17 mouse cellular contexts compared by ENCODE assay signal in genomic region chr8:46965812-46966211, GRCm38 (mm10). TPM values are rescaled to one million over a fixed set of nuclear protein-coding genes. Genes with fewer than 3 reads are reported as not detected.
DNase-seq lines count a peak whose midpoint lies in the region; ATAC-seq and TF ChIP-seq lines count a peak whose summit lies in the region.
"Had no signal": no experiment of that assay in that cellular context is flagged by ENCODE, and none has a peak within 500 bp of the region (broad histone marks: within the 10 kb centered on the region; RNA-seq: fewer than 3 reads in every experiment).

No protein-coding gene starts in this region.

- H3K9me3 ChIP-seq in forebrain, embryonic 10.5 days: no peaks in the 10 kb centered on the region
- no peaks in the 10 kb centered on the region for H3K9me3 ChIP-seq in forebrain, embryonic 13.5 days (replicated peaks)
- no peaks in the 10 kb centered on the region for H3K9me3 ChIP-seq in heart, embryonic 15.5 days (replicated peaks)
- no peaks in the 10 kb centered on the region for H3K9me3 ChIP-seq in stomach, embryonic 14.5 days (ENCODE audit: control insufficient read depth, low read depth, low read length)
- H3K9me3 ChIP-seq in stomach, postnatal 0 days (ENCODE audit: control insufficient read depth, low read length): no peaks in the 10 kb centered on the region
- H3K9me3 ChIP-seq: hindbrain, embryonic 13.5 days; limb, embryonic 15.5 days; liver, embryonic 15.5 days had no signal

- H3K27ac ChIP-seq in forebrain, embryonic 10.5 days: 0 out of 2 replicates have a peak overlapping the region, but pooled peaks have one; percentile 15
- H3K27ac ChIP-seq in forebrain, embryonic 13.5 days: no peak overlapping the region
- no peak overlapping the region for H3K27ac ChIP-seq in heart, embryonic 15.5 days
- no peak overlapping the region for H3K27ac ChIP-seq in stomach, embryonic 14.5 days (ENCODE audit: low read length)
- no peak overlapping the region for H3K27ac ChIP-seq in stomach, postnatal 0 days (replicated peaks)
- H3K27ac ChIP-seq: hindbrain, embryonic 13.5 days; kidney, postnatal 0 days; limb, embryonic 15.5 days; liver, embryonic 15.5 days had no signal

- no peak for TF ChIP-seq EP300 in stomach, postnatal 0 days (optimal IDR thresholded peaks at IDR 0.05)

- no peak overlapping the region for H3K9ac ChIP-seq in forebrain, embryonic 13.5 days
- no peak overlapping the region for H3K9ac ChIP-seq in heart, embryonic 15.5 days
- no peak overlapping the region for H3K9ac ChIP-seq in stomach, embryonic 14.5 days (replicated peaks; ENCODE audit: low read depth, low read length)
- no peak overlapping the region for H3K9ac ChIP-seq in stomach, postnatal 0 days (ENCODE audit: low read length)
- H3K9ac ChIP-seq: hindbrain, embryonic 13.5 days; limb, embryonic 15.5 days; liver, embryonic 15.5 days had no signal

- H3K4me2 ChIP-seq in forebrain, embryonic 13.5 days: no peak overlapping the region
- H3K4me2 ChIP-seq in heart, embryonic 15.5 days: 0 out of 2 replicates have a peak overlapping the region, but pooled peaks have one; percentile 13
- no peak overlapping the region for H3K4me2 ChIP-seq in stomach, embryonic 14.5 days (replicated peaks; ENCODE audit: low read depth, low read length)
- H3K4me2 ChIP-seq in stomach, postnatal 0 days (replicated peaks; ENCODE audit: low read depth): no peak overlapping the region
- H3K4me2 ChIP-seq: hindbrain, embryonic 13.5 days; limb, embryonic 15.5 days; liver, embryonic 15.5 days had no signal

- H3K27me3 ChIP-seq in forebrain, embryonic 10.5 days (ENCODE audit: poor library complexity, severe bottlenecking): peaks cover 8% of the 10 kb centered on the region
- no peaks in the 10 kb centered on the region for H3K27me3 ChIP-seq in forebrain, embryonic 13.5 days
- H3K27me3 ChIP-seq in heart, embryonic 15.5 days: no peaks in the 10 kb centered on the region
- H3K27me3 ChIP-seq in stomach, embryonic 14.5 days (ENCODE audit: control insufficient read depth, insufficient read depth, low read length): no peaks in the 10 kb centered on the region
- H3K27me3 ChIP-seq in stomach, postnatal 0 days (ENCODE audit: control insufficient read depth, insufficient read depth, low read length): no peaks in the 10 kb centered on the region
- H3K27me3 ChIP-seq: hindbrain, embryonic 13.5 days; limb, embryonic 15.5 days; liver, embryonic 15.5 days had no signal

- no peak overlapping the region for H3K4me3 ChIP-seq in forebrain, embryonic 10.5 days
- no peak overlapping the region for H3K4me3 ChIP-seq in forebrain, embryonic 13.5 days
- H3K4me3 ChIP-seq in heart, embryonic 15.5 days: no peak overlapping the region
- no peak overlapping the region for H3K4me3 ChIP-seq in stomach, embryonic 14.5 days (ENCODE audit: low read depth, low read length)
- H3K4me3 ChIP-seq in stomach, postnatal 0 days (ENCODE audit: low read depth, low read length): no peak overlapping the region
- H3K4me3 ChIP-seq: hindbrain, embryonic 13.5 days; limb, embryonic 15.5 days; liver, embryonic 15.5 days had no signal

- H3K36me3 ChIP-seq in forebrain, embryonic 10.5 days (replicated peaks): no peaks in the 10 kb centered on the region
- no peaks in the 10 kb centered on the region for H3K36me3 ChIP-seq in forebrain, embryonic 13.5 days (ENCODE audit: poor library complexity, severe bottlenecking)
- H3K36me3 ChIP-seq in heart, embryonic 15.5 days: no peaks in the 10 kb centered on the region
- no peaks in the 10 kb centered on the region for H3K36me3 ChIP-seq in stomach, embryonic 14.5 days (ENCODE audit: control insufficient read depth, insufficient read depth, low read length)
- H3K36me3 ChIP-seq in stomach, postnatal 0 days (ENCODE audit: control insufficient read depth, insufficient read depth, low read length): no peaks in the 10 kb centered on the region
- H3K36me3 ChIP-seq: hindbrain, embryonic 13.5 days; limb, embryonic 15.5 days; liver, embryonic 15.5 days had no signal

- no peak for ATAC-seq in forebrain, embryonic 13.5 days
- ATAC-seq in heart, embryonic 15.5 days (replicated peaks; ENCODE audit: insufficient number of reproducible peaks, insufficient read depth, low FRiP score, low read depth): 0 out of 2 replicates have a peak, but pooled peaks have one; percentile 22
- 0 out of 2 replicates have a peak, but pooled peaks have one; percentile 42 for ATAC-seq in stomach, embryonic 14.5 days (ENCODE audit: insufficient number of reproducible peaks, insufficient read depth, low FRiP score, low read depth)
- no peak for ATAC-seq in stomach, postnatal 0 days (ENCODE audit: low FRiP score, low TSS enrichment)
- ATAC-seq: CD4-positive, CD25-positive, alpha-beta regulatory T cell, adult 4 months; forebrain, embryonic 14.5 days; inflammation-experienced regulatory T-cells, adult 6 months had no signal

- peaks cover 23% of the 10 kb centered on the region for H3K4me1 ChIP-seq in forebrain, embryonic 10.5 days
- peaks cover 12% of the 10 kb centered on the region for H3K4me1 ChIP-seq in forebrain, embryonic 13.5 days
- H3K4me1 ChIP-seq in heart, embryonic 15.5 days (replicated peaks): no peaks in the 10 kb centered on the region
- no peaks in the 10 kb centered on the region for H3K4me1 ChIP-seq in stomach, embryonic 14.5 days (ENCODE audit: control insufficient read depth, insufficient read depth, low read length)
- no peaks in the 10 kb centered on the region for H3K4me1 ChIP-seq in stomach, postnatal 0 days (replicated peaks; ENCODE audit: control insufficient read depth, insufficient read depth)
- H3K4me1 ChIP-seq: liver, embryonic 15.5 days had no signal

- 60% methylated on average over 14 of the region's 14 CpGs for WGBS in forebrain, embryonic 10.5 days
- WGBS in forebrain, embryonic 13.5 days: 67% methylated on average over 14 of the region's 14 CpGs
- WGBS in heart, embryonic 15.5 days: 57% methylated on average over 14 of the region's 14 CpGs
- WGBS in stomach, embryonic 14.5 days: 59% methylated on average over 14 of the region's 14 CpGs
- WGBS in stomach, postnatal 0 days: 69% methylated on average over 12 of the region's 14 CpGs

- TF ChIP-seq CTCF in stomach, postnatal 0 days (IDR thresholded peaks at IDR 0.05; ENCODE audit: low read depth): no peak

- intact Hi-C loops in heart, postnatal 10 days (cut with DNase I): loop anchor here (5.0 kb wide), 1 partner anchor 406 kb away; no protein-coding TSS in a partner anchor

- DNase-seq in forebrain, embryonic 10.5 days (ENCODE audit: extremely low spot score, low spot score): no peak
- no peak for DNase-seq in heart, postnatal 10 days
- DNase-seq in stomach, postnatal 0 days (ENCODE audit: low spot score): no peak
- no peak for DNase-seq in layer of hippocampus, adult 8-10 months (ENCODE audit: low spot score in 2 of 2)
- DNase-seq: cerebellum, adult 18-20 months; cerebellum, postnatal 36 days; gastrocnemius, postnatal 10 days had no signal

RNA-seq across cellular contexts. Expression of gene Enpp6, which starts 20.9 kb away (rescaled TPM):
- 0.11 TPM in 1 of 2 replicates, not detected in the other for polyA plus RNA-seq in forebrain, embryonic 10.5 days (2016; fragmentation: Nextera tagmentation; extraction: Ambion mirVana)
- 0.13 and 0.31 TPM in 2 replicates for polyA plus RNA-seq in forebrain, embryonic 13.5 days (2015; fragmentation: Nextera tagmentation; extraction: Ambion mirVana)
- 2.7 and 4.3 TPM in 2 replicates for polyA plus RNA-seq in heart, embryonic 15.5 days (2015; fragmentation: Nextera tagmentation; extraction: Ambion mirVana)
- 1 to 10 TPM; 6.5 to 8.6 TPM for total RNA-seq in heart, postnatal 10 days (2021)
- 0.30 and 0.86 TPM in 2 replicates for polyA plus RNA-seq in stomach, embryonic 14.5 days (2014; fragmentation: Nextera tagmentation; extraction: Ambion mirVana)
- 0.16 and 0.40 TPM in 2 replicates for polyA plus RNA-seq in stomach, postnatal 0 days (2015; fragmentation: Nextera tagmentation; extraction: Ambion mirVana)
- 10 to 100 TPM in 1 of 4 experiments, 1 to 10 TPM in 3; 5.7 to 10.9 (median 6.6) TPM for total RNA-seq in layer of hippocampus, adult 8-10 months (2022)
- polyA plus RNA-seq: forebrain, embryonic 14.5 days had no signal

Comparison
In these comparisons a context has a peak if more than half of its experiments do, and no peak if none do; other contexts are left out.
1. ATAC-seq: peak in heart, embryonic 15.5 days (single experiment) and stomach, embryonic 14.5 days (single experiment); none in forebrain, embryonic 13.5 days (single experiment) and stomach, postnatal 0 days (single experiment).